Comparison of ENCODE assay signal across 7 mouse cellular contexts in genomic region chr17:47508012-47508608, GRCm38 (mm10). TPM values are rescaled to one million over a fixed set of nuclear protein-coding genes. Genes with fewer than 3 reads are reported as not detected.
A peak's percentile ranks its signal among the peaks of the same experiment; 100 is the strongest.
DNase-seq lines count a peak whose midpoint lies in the region; ATAC-seq and TF ChIP-seq lines count a peak whose summit lies in the region.

No protein-coding gene starts in this region.

- TF ChIP-seq POLR2A in bone marrow macrophage, adult 2 months (IDR thresholded peaks at IDR 0.05; ENCODE audit: borderline replicate concordance, low read depth, low read length): no peak

- H3K4me2 ChIP-seq in intestine, embryonic 14.5 days (ENCODE audit: low read length): peak overlapping the region; percentile 54
- H3K4me2 ChIP-seq in stomach, embryonic 15.5 days: peak overlapping the region; percentile 51

- H3K4me1 ChIP-seq in bone marrow macrophage, adult 2 months (ENCODE audit: control insufficient read depth, insufficient read depth, low read length): peaks cover 43% of the 10 kb centered on the region
- peaks cover 54% of the 10 kb centered on the region for H3K4me1 ChIP-seq in intestine, embryonic 14.5 days (replicated peaks; ENCODE audit: control insufficient read depth, insufficient read depth, low read length)
- H3K4me1 ChIP-seq in stomach, embryonic 15.5 days: peaks cover 46% of the 10 kb centered on the region

- peak; percentile 92 for DNase-seq in MN1 (ENCODE audit: low spot score)
- peak; percentile 67 for DNase-seq in gastrocnemius, postnatal 10 days
- peak; percentile 89 for DNase-seq in intestine, embryonic 14.5 days (ENCODE audit: low spot score)
- peak; percentile 83 to 96 for DNase-seq in left cerebral cortex, postnatal 10 days (ENCODE audit: extremely low spot score in 1 of 2, low spot score in 2 of 2)

- intact Hi-C loops in left cerebral cortex, postnatal 10 days (cut with DNase I): no loop called here

- H3K4me3 ChIP-seq in bone marrow macrophage, adult 2 months (ENCODE audit: insufficient read depth, low read length): peak overlapping the region; percentile 59
- H3K4me3 ChIP-seq in intestine, embryonic 14.5 days (ENCODE audit: low read depth, low read length): peak overlapping the region; percentile 12; the same call in 1 of the 2 replicates
- H3K4me3 ChIP-seq in stomach, embryonic 15.5 days (replicated peaks): peak overlapping the region; percentile 24; the same call in 1 of the 2 replicates

- H3K9ac ChIP-seq in intestine, embryonic 14.5 days (ENCODE audit: low read length): 0 out of 2 replicates have a peak overlapping the region, but pooled peaks have one; percentile 3
- no peak overlapping the region for H3K9ac ChIP-seq in stomach, embryonic 15.5 days

- peak overlapping the region; percentile 93 for H3K27ac ChIP-seq in bone marrow macrophage, adult 2 months (ENCODE audit: insufficient read depth, low read depth, low read length)
- H3K27ac ChIP-seq in intestine, embryonic 14.5 days (ENCODE audit: low read depth): peak overlapping the region; percentile 82
- H3K27ac ChIP-seq in stomach, embryonic 15.5 days: peak overlapping the region; percentile 95

- peak; percentile 68 for ATAC-seq in intestine, embryonic 14.5 days (replicated peaks; ENCODE audit: low FRiP score, low TSS enrichment, low read depth)
- peak; percentile 64 for ATAC-seq in megakaryocyte progenitor cell, adult 5-6 weeks (replicated peaks; ENCODE audit: poor library complexity)
- ATAC-seq in stomach, embryonic 15.5 days (ENCODE audit: insufficient read depth, low FRiP score, low read depth): peak; percentile 83

- no peaks in the 10 kb centered on the region for H3K9me3 ChIP-seq in intestine, embryonic 14.5 days (ENCODE audit: control insufficient read depth, low read length)
- no peaks in the 10 kb centered on the region for H3K9me3 ChIP-seq in stomach, embryonic 15.5 days

- TF ChIP-seq CTCF in bone marrow macrophage, adult 2 months (IDR thresholded peaks at IDR 0.05; ENCODE audit: low read depth, low read length): no peak

- H3K27me3 ChIP-seq in intestine, embryonic 14.5 days (replicated peaks; ENCODE audit: control insufficient read depth, insufficient read depth, low read length): no peaks in the 10 kb centered on the region
- H3K27me3 ChIP-seq in stomach, embryonic 15.5 days (replicated peaks): no peaks in the 10 kb centered on the region

- 15% methylated on average over 12 of the region's 12 CpGs for WGBS in intestine, embryonic 14.5 days
- 5% methylated on average over 12 of the region's 12 CpGs for WGBS in stomach, embryonic 15.5 days

- H3K36me3 ChIP-seq in intestine, embryonic 14.5 days (ENCODE audit: control insufficient read depth, insufficient read depth, low read length): no peaks in the 10 kb centered on the region
- H3K36me3 ChIP-seq in stomach, embryonic 15.5 days: no peaks in the 10 kb centered on the region

RNA-seq across cellular contexts. Expression of gene Ccnd3, which starts 3.3 kb away (rescaled TPM):
- polyA plus RNA-seq in bone marrow macrophage, adult 2 months (2012; ENCODE audit: insufficient read depth, insufficient read length, missing spikeins): 89.1 and 95.0 TPM in 2 replicates
- 100 to 1,000 TPM in 1 of 2 experiments, 10 to 100 TPM in 1; 95.5 to 120 TPM for total RNA-seq in gastrocnemius, postnatal 10 days (2021)
- polyA plus RNA-seq in intestine, embryonic 14.5 days (2014; fragmentation: Nextera tagmentation; extraction: Ambion mirVana): 450 and 457 TPM in 2 replicates
- total RNA-seq in left cerebral cortex, postnatal 10 days (2021): 10 to 100 TPM; 24.5 to 26.7 TPM
- total RNA-seq in megakaryocyte progenitor cell, adult 5-6 weeks (2015): 95.3 and 100 TPM in 2 replicates
- total RNA-seq in megakaryocyte progenitor cell, adult 5-6 weeks (2017): 51.4 and 53.8 TPM in 2 replicates
- 391 and 408 TPM in 2 replicates for polyA plus RNA-seq in stomach, embryonic 15.5 days (2015; fragmentation: Nextera tagmentation; extraction: Ambion mirVana)

RNA-seq across cellular contexts. Expression of gene Taf8, which starts 6.0 kb away (rescaled TPM):
- polyA plus RNA-seq in bone marrow macrophage, adult 2 months (2012; ENCODE audit: insufficient read depth, insufficient read length, missing spikeins): 23.7 and 30.1 TPM in 2 replicates
- total RNA-seq in gastrocnemius, postnatal 10 days (2021): 10 to 100 TPM in 1 of 2 experiments, 1 to 10 TPM in 1; 9.8 to 10.2 TPM
- 21.5 and 25.0 TPM in 2 replicates for polyA plus RNA-seq in intestine, embryonic 14.5 days (2014; fragmentation: Nextera tagmentation; extraction: Ambion mirVana)
- total RNA-seq in left cerebral cortex, postnatal 10 days (2021): 10 to 100 TPM; 13.8 to 14.3 TPM
- total RNA-seq in megakaryocyte progenitor cell, adult 5-6 weeks (2015): 14.7 and 19.1 TPM in 2 replicates
- total RNA-seq in megakaryocyte progenitor cell, adult 5-6 weeks (2017): 32.1 and 33.4 TPM in 2 replicates
- polyA plus RNA-seq in stomach, embryonic 15.5 days (2015; fragmentation: Nextera tagmentation; extraction: Ambion mirVana): 23.3 and 25.2 TPM in 2 replicates

Comparison
In these comparisons a context has a peak if more than half of its experiments do, and no peak if none do; other contexts are left out.
1. Peak in every context shown above with its lines: DNase-seq, ATAC-seq, H3K4me3 ChIP-seq and H3K27ac ChIP-seq.